Mouse (Mus musculus): ENCODE measurements around the gene Lao1. TPM values are rescaled to one million over a fixed set of nuclear protein-coding genes. Genes with fewer than 3 reads are reported as not detected.

The Lao1 gene
- not detected in 2 replicates for polyA plus RNA-seq (2021; fragmentation: Nextera tagmentation)
- long read RNA-seq, experiment 1, result 0 reads
- long read RNA-seq, experiment 2, result 0 reads

DNA sequence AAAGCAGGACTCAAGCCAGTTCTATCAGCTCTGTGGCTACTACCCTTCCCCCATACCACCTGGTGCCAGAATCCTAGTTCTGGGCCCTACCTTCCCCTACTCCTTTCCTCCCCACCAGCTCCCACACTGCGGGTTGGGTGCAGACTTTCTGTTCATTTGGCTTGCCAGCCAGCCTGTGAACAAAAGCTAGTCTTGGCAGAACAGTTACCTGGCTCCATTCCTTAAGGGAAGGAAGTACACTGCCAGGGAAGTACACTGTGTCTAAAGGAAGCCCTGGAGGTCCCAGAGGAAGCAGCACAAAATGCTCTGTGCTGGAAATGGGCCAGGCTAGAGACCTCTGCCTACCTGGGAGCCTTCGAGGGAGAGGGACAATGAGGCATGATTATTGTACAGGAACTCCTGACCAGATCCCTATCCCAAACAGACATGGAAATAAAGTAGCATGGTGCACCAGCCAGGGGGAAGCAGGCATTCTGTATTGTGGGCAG, at the start of gene Lao1:
TSS of gene Lao1 (plus strand) at position 438 of the 488 bp plus-strand sequence.

DNA sequence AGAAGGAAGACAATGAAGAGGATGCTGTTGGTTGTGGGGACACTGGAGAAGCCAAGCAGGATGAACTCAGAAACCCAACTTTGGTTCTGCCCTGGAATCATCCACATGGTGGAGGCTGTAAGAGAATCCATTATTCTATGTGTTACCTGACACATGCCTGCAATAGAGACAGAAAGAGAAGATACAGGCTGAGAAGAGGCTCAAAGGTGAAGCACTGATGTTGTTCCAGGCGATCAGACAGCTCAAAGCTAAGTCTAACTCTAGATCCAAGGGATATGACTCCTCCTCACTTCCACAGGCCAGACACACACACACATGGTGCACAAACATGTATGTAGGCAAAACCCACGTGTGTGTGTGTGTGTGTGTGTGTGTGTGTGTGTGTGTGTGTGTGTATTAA, 44.0 kb upstream of the Lao1 start, which contains the start of gene Olfr1329:
TSS of gene Olfr1329 (minus strand) at position 101 of the 400 bp plus-strand sequence.

DNA sequence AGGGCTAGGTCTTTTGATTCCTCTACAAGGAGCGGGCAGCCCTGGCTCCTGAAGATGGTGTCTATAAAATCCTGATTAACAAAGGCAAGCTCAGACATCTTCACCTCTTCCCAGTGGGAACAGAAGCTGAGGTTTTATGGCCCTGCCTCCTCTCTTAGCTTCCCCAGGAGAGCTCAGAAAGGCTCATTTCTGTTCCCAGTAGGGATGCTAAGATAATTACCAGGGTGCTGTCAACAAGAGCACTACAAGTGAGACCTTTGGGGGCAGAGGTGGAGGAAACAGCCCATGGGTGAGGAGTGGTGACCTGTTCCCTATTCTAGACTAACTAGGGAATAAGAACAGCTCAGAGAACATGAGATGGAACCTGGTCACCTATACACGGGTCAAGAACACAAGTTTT, 22.9 kb upstream of the Lao1 start, which contains the start of gene Olfr1328:
TSS of gene Olfr1328 (minus strand) at position 101 of the 400 bp plus-strand sequence.

Other genes starting within 250 kb of the Lao1 start
- gene Olfr1340, start 241.4 kb upstream of the Lao1 start, polyA plus RNA-seq (2021; fragmentation: Nextera tagmentation), result not detected in 2 replicates
- gene Olfr1339, start 229.4 kb upstream of the Lao1 start, polyA plus RNA-seq (2021; fragmentation: Nextera tagmentation), result not detected in 2 replicates
- gene Olfr1338, start 202.8 kb upstream of the Lao1 start, polyA plus RNA-seq (2021; fragmentation: Nextera tagmentation), result not detected in 2 replicates
- gene Olfr1337, start 179.0 kb upstream of the Lao1 start, polyA plus RNA-seq (2021; fragmentation: Nextera tagmentation), result not detected in 2 replicates
- gene Olfr1335, start 151.6 kb upstream of the Lao1 start, polyA plus RNA-seq (2021; fragmentation: Nextera tagmentation), result not detected in 2 replicates
- gene Olfr1333, start 125.3 kb upstream of the Lao1 start, polyA plus RNA-seq (2021; fragmentation: Nextera tagmentation), result not detected in 2 replicates
- not detected in 2 replicates for gene Olfr1331, start 96.9 kb upstream of the Lao1 start, polyA plus RNA-seq (2021; fragmentation: Nextera tagmentation)
- gene Olfr1330, start 73.0 kb upstream of the Lao1 start, polyA plus RNA-seq (2021; fragmentation: Nextera tagmentation), result not detected in 2 replicates
- gene Olfr1329, start 44.1 kb upstream of the Lao1 start, polyA plus RNA-seq (2021; fragmentation: Nextera tagmentation), result not detected in 2 replicates
- gene Olfr1328, start 23.0 kb upstream of the Lao1 start, polyA plus RNA-seq (2021; fragmentation: Nextera tagmentation), result not detected in 2 replicates
- 14.0 and 23.4 TPM in 2 replicates for gene Slc2a1, start 147.1 kb downstream of the Lao1 start, polyA plus RNA-seq (2021; fragmentation: Nextera tagmentation)
- 8.6 and 13.2 TPM in 2 replicates for gene Zfp691, start 212.6 kb downstream of the Lao1 start, polyA plus RNA-seq (2021; fragmentation: Nextera tagmentation)
- gene Ermap, start 228.4 kb downstream of the Lao1 start, polyA plus RNA-seq (2021; fragmentation: Nextera tagmentation), result 0.18 and 0.22 TPM in 2 replicates
- gene Svbp, start 233.7 kb downstream of the Lao1 start, polyA plus RNA-seq (2021; fragmentation: Nextera tagmentation), result 75.1 and 79.5 TPM in 2 replicates

Measured in left cerebral cortex, adult 6 months (tissue).